Mouse (Mus musculus) WW6 (cell line): ENCODE measurements around the gene Isyna1.
A peak's percentile ranks its signal among the peaks of the same experiment; 100 is the strongest.

Source experiments
- DNase-seq: peaks from one replicate; pipeline ENCODE4 v3.0.0-alpha.2; 2013; ENCODE audit warnings: low read depth, low spot score

Gene Isyna1

DNA sequence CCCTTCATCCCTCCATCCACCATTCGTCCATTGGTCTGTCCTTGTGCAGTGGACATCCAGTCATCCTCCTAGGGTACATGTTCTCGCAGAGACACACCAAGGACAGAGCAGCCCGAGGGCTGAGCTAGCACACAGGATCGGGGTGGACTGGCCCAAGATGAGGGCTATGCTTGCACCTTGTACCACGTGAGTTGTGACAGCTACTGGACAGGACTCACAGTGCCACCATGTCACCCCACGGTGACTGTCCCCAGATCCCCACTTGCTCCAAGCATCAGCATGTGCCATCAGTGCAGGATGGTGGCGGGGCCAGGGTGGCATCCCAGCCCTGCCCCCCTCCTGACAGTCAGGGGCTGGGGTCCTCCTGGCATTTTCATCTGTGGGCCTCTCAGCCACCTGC, 10.4 kb downstream of the Isyna1 start:
- DNase-seq = no peak

GRCm38 (mm10) chr8:70605871-70606779, 12.0 kb downstream of the Isyna1 start:
- DNase-seq = no peak

- no peak for DNase-seq
These were observed 12.8 kb downstream of the Isyna1 start for GRCm38 (mm10) chr8:70606780-70607602.

GRCm38 (mm10) chr8:70607603-70607897, 13.4 kb downstream of the Isyna1 start:
- DNase-seq = no peak

DNA sequence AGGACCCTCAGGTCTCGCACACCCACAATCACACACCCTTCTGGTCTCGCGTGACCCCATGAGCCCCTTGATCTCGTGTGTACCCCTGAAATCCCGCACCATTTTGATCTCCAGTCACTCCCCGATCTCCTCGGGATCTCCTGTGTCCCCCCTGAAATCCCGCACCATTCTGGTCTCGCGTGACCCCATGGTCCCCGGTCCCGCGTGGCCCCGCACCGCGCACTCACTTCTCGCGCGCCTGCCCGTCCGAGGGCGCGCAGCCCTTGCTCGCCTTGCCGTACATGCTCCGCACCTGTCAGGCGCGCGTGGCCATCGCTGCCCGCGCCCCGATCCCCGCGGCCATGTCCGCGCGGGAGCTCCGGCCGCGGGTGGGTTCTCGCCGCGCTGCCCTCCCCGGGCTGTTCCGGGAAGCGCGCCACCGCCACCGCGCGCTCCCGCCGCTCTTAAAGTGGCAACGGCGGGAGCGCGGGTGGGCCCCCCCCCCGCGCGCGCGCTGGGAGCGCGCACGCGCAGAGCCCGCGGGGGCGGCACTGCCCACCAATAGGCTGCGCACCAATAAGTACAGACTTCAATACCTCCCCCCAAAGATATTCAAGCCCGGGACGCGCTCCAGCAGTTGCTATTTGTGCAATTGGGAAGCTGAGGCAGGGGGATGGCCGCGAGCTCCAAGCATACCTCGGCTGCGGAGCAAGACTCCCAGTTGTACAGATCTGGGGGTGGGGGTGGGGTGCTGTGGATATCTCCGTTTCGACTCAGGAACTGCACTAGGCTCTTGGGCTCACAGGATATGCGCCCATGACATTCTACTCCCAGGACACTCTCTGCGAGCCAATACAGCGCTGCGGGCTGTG, 13.9 kb downstream of the Isyna1 start:
- DNase-seq = no peak

DNA sequence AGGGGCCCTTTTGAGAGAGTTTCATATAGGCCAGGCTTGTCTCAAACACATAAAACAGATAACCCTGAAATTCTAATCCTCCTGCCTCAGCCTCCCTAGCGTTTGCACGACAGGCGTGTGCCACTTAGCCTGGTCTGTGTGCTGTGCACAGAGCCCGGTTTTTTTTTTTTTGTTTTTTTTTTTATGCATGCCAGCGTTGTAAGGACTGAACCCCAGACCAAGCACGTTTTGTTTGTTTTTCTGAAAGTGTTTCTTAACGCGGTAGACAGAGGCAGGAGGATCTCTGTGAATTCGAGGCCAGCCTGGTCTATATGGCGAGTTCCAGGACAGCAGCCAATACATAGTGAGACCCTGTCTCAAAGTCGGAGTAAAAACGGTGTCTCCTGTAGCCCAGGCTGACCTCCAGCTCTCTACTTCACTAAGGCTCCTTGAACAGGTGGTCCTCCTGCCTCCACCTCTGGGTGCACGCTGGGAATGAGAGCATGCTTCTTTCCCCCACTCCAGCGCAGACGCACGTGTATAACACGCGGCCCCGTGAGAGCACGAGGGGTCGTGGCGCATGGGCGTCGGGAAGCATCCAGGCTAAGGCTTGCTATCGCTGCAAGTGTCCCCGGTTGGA, 14.7 kb downstream of the Isyna1 start, which contains the start of gene Ssbp4:
Gene Ssbp4 (minus strand): TSS at position 124 of the 619 bp plus-strand sequence.
- DNase-seq = no peak

GRCm38 (mm10) chr8:70609368-70609848, 15.2 kb downstream of the Isyna1 start:
- DNase-seq = no peak

DNA sequence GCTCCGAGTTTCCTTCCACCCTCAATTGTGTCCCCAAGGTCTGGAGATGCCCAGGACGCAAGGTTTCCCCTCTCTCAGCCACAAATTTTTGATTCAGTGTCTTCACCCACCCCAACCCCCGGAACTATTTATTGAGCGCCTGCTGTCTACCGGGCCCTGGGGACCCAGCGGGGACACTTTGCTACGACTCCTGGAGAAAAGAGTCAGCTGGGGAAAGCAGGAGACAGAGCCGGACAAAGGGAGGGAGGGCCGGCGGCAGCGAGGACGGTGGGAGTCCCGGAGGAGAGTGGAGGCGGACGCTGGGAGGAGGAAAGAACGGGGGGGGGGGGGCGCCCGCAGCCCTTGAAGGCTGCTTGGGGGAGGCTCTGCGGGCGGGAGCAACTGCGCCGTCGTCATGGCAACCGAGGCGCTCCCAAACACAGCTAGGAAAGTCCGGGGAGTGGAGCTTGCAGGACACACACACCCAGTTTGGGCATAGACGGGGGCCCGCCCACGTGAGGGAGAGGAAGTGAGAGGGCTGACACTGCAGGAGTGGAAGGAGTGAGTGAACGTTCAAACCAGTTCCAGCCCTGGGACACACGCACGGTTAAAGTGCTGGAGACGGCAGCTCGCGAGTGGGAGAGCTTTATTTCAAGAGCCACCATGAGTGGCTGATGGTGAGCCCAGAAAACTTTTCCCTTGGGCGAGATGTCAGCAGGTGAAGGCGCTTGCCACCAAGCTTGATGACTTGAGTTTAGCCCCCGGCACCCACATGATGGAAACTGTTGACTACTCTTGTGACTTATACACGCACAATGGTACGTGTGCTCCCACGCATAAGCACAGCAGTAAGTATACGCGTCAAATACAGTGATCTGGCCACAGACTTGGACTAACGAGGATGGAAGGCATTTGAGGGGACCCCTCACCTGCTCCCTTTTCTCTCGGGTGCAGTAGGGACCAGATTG, 15.9 kb downstream of the Isyna1 start:
- no peak for DNase-seq

DNA sequence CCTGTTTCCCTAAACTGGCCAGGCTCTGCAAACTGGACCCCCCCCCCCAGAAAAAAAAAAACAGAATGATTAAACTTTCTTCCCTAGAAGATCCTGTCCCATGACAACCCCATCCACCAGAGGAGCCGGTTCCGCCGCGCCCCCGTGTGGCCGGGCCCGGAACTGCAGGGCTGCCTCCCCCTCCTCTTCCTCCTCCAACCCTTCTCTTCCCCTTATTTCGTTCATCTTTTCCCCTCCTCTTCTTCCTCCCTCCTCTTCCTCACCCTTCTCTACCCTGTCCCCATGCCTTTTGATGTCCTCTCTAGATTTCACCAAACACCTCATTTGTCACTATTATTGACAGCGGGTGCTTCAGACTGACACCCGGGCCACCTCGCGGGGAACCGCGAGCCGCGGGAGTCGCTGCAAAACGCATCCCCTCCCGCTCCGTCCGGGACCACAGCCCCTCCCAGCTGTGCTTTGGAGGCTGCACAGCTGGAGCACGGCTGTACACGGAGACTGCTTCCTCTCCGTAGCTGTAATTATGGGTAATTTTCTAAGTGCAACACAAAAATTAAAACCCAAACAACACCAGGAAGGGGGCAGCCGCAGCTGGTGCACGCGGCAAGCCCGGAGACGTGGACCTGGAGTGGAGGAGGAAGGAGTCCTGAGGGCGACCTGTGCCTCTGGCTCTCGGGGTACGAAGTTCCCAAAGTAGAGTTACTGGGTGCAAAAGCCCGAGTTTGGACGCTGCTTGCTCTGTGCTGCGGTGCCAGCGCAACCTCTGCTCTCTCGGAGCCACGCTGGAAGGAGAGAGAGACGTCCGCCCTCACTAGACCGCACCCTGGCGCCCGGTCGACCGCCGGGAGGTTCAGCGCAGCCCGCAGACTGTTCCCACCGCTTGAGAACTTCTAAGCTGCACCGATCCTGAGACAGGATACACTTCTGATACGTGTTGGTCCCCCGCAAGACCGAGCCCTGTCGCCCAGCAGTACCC, 16.9 kb downstream of the Isyna1 start:
- no peak for DNase-seq

GRCm38 (mm10) chr8:70611849-70612248, 17.7 kb downstream of the Isyna1 start:
- DNase-seq = no peak

GRCm38 (mm10) chr8:70613763-70614162, 19.6 kb downstream of the Isyna1 start:
- DNase-seq = no peak

GRCm38 (mm10) chr8:70614469-70614868, 20.3 kb downstream of the Isyna1 start:
- DNase-seq = no peak

GRCm38 (mm10) chr8:70615281-70615680, 21.1 kb downstream of the Isyna1 start:
- DNase-seq = no peak

DNA sequence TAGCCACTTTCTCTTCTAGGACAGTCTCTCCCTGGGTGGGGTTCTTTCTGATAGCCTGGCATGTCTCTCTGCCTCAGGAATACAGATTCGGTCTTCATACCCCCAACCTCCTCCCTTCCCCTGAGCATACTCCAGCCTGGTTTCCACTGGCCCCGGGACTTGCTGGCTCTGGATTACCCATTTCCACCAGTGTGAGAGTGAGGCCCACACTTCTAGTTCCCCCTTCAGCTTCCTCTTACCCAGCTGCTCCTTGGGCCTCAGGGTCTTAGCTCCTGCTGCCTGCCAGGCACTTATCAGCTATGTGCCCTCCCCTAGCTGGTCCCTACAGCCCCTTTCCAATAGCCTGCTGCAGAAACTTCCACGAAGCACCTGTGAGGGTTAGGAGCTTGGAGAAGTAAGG, 21.7 kb downstream of the Isyna1 start, which contains the start of gene Lrrc25:
Gene Lrrc25 (plus strand): TSS at position 262 of the 400 bp plus-strand sequence.
- DNase-seq = no peak

DNA sequence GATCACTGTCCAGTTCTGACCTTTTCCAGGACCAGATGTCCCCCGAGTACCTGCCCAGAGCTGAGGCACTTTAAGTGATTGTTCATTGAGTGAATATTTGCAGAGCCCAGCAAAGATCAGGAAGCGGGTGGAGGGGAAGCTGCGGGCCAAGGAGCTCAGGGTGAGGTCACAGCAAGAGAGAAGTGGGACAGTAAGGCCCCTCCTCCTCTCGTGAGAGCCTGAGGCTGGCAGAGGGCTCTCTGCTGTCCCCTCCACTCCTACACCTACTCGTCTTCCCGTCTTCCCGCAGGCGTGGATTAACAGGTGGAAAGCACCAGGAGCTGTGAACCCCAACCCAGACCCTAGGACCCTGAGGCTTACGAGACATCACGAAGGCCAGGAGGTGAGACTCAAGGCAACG, 22.5 kb downstream of the Isyna1 start:
- DNase-seq = no peak

GRCm38 (mm10) chr8:70617985-70618384, 23.8 kb downstream of the Isyna1 start:
- no peak for DNase-seq

GRCm38 (mm10) chr8:70618888-70619334, 24.7 kb downstream of the Isyna1 start:
- DNase-seq = no peak

GRCm38 (mm10) chr8:70622220-70622619, 28.0 kb downstream of the Isyna1 start:
- no peak for DNase-seq

DNA sequence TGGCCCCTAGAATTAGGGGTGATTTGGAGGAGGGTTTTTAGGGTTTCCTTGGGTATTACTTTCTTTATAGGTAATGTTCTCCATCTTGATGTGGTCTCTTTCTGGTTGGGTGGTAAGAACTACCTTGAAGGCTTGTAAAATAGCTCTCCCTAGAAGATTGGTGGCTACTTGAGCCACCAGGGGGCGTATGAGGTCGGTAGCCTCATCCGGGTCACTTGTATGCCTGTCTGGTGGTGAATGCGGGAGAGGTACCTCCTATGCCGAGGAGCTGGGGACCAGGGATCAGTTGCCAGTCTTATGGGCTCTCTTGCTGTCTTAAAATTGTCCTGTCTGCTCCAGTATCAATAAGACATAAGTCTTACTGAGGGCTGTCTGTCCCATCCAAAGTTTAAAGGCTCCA, 30.9 kb downstream of the Isyna1 start:
- peak; percentile 75 for DNase-seq
